Mouse (Mus musculus) brain, embryonic 14.5 days (tissue): ENCODE measurements at regions not wholly inside any gene's neighbourhood (a gene's known extent, or its start where the extent isn't known, plus 50 kb on each side); places are given as distances from the start of the nearest gene placed in this dataset.

ENCODE experiments used
- DNase-seq: peaks from one replicate; pipeline ENCODE4 v3.0.0-alpha.2; 2011; ENCODE audit warnings: low read depth
- CTCF ChIP-seq: fragments of 200-500 bp; IDR thresholded peaks from 2 replicates; pipeline ENCODE4 v1.5.1; 2012; ENCODE audit warnings: inconsistent platforms, mild to moderate bottlenecking, moderate library complexity, borderline replicate concordance; ENCODE audit not compliant: insufficient read depth, insufficient read length; ENCODE audit errors: extremely low read depth
- POLR2A ChIP-seq: fragments of 200-500 bp; IDR thresholded peaks from 2 replicates; pipeline ENCODE4 v1.6.1; 2012; ENCODE audit warnings: mild to moderate bottlenecking, inconsistent platforms, borderline replicate concordance; ENCODE audit not compliant: poor library complexity, insufficient read depth, insufficient read length, severe bottlenecking; ENCODE audit errors: extremely low read depth

- DNase-seq = no peak
- TF ChIP-seq POLR2A (no peak), CTCF (peak; percentile 19; the same call in 1 of the 2 replicates)
These were observed 86.6 kb upstream of the Vmn1r26 start for GRCm38 (mm10) chr6:58101605-58102004.
